Mouse (Mus musculus) testis, postnatal 10 days (tissue): ENCODE results near the gene Cldn6.
A peak's percentile ranks its signal among the peaks of the same experiment; 100 is the strongest.

Experiments
- DNase-seq: peaks from one replicate; pipeline ENCODE4 v3.0.0; 2021; ENCODE audit warnings: low spot score

The Cldn6 gene

DNA sequence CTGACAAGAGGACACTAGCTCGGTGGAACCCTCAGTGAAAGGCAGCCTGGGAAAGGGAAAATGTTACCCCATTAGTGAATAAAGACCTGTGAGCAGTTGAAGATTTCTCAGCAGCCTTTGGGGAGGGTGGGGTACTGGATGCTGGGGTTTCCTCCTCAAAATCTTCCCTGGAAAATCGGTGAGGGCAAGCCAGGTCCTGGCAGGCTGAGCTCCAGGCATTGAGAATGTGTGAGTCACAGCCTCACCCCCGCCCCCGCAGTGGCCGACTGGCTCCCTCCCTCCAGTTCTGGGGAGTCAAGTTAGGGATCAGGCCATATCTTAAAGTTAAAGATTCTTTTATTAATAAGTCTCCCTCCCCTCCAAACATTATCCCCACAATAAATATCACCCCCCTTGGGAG, 3.9 kb upstream of the Cldn6 start:
- DNase-seq = peak; percentile 77

DNA sequence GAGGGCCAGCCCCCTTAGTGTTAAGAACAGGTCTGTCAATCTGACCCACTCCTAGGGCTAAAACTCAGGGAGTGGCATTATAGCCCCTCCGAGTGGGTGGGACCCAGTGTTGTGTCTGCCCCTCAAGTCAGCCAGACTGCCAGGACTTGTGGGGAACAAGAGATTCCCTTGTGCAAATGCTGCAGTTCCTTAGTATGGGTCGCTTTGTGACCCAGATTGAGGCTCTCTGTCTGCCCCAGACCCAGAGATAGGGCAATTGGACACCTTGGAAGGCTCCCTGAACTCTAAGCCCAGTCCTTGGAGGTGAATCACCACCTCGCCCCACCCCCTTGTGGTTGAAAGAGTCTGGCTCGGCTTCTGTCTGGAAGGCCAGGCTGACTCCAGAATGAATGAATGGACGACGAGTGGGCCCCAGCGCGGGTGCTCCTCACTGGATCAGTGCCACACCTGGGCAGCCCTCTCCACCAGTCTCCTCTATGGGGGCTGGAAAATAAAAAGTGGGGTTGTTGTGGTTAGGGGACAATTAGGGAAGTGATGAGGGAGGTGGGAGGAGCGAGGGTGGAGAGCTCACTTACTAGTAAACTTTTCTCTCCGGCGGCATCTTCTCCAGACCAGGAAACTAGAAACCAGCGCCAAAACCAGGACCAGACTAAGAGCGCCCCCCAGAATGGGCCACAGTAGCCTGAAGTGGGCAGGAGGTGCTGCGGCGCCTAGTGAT, 3.3 kb upstream of the Cldn6 start:
- peak; percentile 75 for DNase-seq

DNA sequence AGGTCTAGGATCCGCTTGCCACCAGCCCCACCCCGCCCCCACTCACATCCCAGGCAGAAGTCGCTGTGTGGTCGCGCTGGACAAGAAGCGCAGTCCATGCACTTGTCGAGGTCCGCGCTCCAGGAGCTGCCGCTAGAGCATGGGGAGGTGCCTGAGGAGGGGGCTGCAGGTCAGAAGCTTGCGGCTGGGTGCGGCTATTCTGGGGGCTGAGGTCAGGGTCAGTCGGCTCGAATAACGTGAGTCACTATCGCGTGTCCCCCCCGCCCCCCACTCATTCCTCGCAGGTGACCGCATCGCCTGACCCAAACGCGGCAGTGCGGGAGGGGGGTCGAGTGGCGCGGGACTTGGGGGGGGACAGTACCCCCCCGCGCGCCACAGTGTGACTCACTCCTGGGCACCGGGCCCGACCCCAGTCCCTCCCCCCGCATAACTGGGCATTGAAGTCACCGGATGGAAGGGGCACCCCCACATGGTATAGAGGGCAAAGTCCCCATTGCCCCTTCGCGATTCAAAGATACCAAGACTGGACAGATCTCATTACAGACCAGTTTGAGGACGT, 2.5 kb upstream of the Cldn6 start:
- DNase-seq = peak; percentile 84

- DNase-seq = peak; percentile 87
Observed at GRCm38 (mm10) chr17:23677236-23677679, 1.8 kb upstream of the Cldn6 start, which contains the start of gene Tnfrsf12a. Gene Tnfrsf12a (minus strand): TSS chr17:23677468.

GRCm38 (mm10) chr17:23680336-23680735, 1.3 kb downstream of the Cldn6 start:
- DNase-seq = no peak

DNA sequence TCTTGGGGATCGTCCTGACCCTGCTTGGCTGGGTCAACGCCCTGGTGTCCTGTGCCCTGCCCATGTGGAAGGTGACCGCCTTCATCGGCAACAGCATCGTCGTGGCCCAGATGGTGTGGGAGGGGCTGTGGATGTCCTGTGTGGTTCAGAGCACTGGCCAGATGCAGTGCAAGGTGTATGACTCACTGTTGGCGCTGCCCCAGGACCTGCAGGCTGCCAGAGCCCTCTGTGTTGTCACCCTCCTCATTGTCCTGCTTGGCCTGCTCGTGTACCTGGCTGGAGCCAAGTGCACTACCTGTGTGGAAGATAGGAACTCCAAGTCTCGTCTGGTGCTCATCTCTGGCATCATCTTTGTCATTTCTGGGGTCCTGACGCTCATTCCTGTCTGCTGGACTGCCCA, 2.0 kb downstream of the Cldn6 start:
- DNase-seq = peak; percentile 52

DNA sequence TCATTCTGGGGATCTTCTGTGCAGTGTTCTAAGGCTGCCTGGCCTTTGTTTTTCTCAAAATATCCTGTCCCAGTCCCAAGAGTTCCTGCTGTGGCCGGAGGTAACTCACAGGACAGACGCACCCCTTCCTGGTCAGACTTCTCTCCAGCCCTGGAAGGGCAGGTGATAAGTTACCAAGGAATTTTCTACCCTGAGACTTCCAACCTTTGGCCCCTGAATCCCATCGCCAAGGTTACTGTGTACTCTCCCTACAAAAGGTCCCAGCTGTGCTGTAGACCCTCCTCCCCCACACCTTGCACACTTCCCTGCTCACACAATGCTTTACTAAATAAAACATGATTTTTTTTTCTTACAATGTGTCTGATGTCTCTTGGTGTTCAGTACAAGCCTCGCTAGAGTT, 3.0 kb downstream of the Cldn6 start:
- no peak for DNase-seq

- DNase-seq = no peak
Observed at GRCm38 (mm10) chr17:23682530-23682929, 3.5 kb downstream of the Cldn6 start.

- no peak for DNase-seq
Observed at GRCm38 (mm10) chr17:23683226-23683625, 4.2 kb downstream of the Cldn6 start.

DNA sequence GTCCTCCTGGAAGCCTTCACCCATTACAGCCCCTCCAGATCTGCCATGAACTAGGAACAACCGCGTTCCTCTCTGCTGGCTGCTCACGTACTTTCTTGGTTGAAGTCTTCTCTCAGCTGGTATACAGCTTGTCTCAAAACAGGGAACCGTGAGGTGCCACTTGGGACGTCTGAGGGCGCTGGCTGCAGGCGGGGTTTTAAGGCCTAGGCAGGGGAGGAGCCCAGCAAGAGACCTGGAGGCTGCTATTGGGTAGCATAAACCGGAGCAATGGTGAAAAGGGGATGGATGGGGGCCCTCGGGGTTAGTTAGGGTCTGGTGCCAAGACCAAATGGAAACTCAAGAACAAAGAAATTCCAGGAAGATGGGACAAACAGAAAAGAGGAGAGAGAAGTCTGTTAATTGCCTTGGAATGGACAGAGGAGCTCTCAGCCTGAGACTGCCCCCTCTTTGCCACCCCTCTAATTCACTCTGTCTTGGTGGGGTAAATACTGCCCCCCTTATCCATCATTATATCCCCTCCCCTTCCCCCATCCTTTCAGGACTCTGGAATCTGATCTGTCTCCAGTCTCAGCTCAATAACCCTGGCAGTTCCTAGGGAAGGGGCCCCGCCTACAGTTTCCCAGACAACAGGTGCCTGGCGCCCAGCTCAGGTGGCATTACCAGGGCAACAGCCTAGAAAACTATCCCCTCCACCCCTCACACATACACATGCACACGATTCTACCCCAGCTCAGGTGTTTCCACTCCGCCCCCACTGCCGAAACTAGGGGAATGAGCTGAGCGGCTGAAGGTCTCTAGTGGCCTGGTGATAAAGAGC, 5.0 kb downstream of the Cldn6 start, which contains the start of gene Cldn9:
TSS of gene Cldn9 (minus strand) at position 171 of the 817 bp plus-strand sequence.
- DNase-seq = no peak

- DNase-seq = no peak
Observed at GRCm38 (mm10) chr17:23694491-23694890, 15.4 kb downstream of the Cldn6 start.

DNA sequence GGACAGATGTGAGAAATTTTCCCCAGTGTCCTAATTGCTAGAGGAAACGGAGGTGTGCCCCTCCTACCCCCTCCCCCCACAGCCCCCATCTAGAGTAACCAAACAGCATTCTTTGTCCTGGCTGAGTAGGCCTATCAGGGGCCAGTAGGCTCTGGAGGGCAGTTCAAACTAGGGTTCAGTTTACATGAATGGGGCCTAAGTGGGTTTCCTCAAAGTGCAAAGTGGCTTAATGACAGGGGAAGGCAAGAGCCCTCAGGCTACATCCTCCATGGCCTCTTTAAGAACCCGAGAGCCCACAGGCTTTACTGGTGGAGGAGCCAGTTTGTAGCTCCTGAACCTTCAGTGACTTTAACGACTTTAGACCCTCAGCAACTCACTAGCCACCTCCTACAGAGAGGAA, 16.8 kb downstream of the Cldn6 start:
- DNase-seq = no peak

GRCm38 (mm10) chr17:23699131-23700077, 20.4 kb downstream of the Cldn6 start:
- no peak for DNase-seq

GRCm38 (mm10) chr17:23700079-23700478, 21.0 kb downstream of the Cldn6 start:
- DNase-seq = peak; percentile 90

DNA sequence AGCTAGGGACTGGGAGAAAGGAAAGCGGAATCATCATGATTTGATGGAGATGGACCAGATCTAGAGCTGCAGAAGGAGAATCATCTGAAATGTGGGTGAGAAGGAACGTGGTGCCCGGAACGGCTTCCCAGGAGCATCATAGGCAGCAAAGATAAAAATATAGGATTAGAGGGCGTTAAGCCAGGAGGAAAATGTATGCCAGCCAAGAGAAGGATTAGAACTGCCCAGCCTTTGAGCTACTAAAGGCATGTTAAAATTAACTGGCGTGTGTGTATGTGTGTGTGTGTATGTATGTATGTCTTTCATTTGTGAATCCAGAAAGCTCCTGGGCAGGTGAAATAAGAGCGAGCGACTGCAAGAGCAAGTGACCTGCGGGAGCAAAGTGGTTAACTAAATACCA, 24.3 kb downstream of the Cldn6 start:
- DNase-seq = no peak

GRCm38 (mm10) chr17:23704741-23705140, 25.7 kb downstream of the Cldn6 start:
- no peak for DNase-seq

- DNase-seq = no peak
Observed at GRCm38 (mm10) chr17:23705525-23706104, 26.6 kb downstream of the Cldn6 start.

GRCm38 (mm10) chr17:23706212-23706611, 27.2 kb downstream of the Cldn6 start:
- peak; percentile 88 for DNase-seq

GRCm38 (mm10) chr17:23717003-23717402, 38.0 kb downstream of the Cldn6 start:
- no peak for DNase-seq

- no peak for DNase-seq
Observed at GRCm38 (mm10) chr17:23719455-23719854, 40.4 kb downstream of the Cldn6 start.

- no peak for DNase-seq
Observed at GRCm38 (mm10) chr17:23721886-23722285, 42.8 kb downstream of the Cldn6 start.
